Mouse (Mus musculus): Measurements from ENCODE around the gene Hira. TPM values are rescaled to one million over a fixed set of nuclear protein-coding genes. Genes with fewer than 3 reads are reported as not detected.
"Not testable (repeated sequence)": the region's sequence is repeated elsewhere in the genome, so short reads cannot be mapped to it uniquely, and the experiment has no call there.

The Hira gene
- polyA plus RNA-seq, 1 experiment = 46.6 TPM

DNA sequence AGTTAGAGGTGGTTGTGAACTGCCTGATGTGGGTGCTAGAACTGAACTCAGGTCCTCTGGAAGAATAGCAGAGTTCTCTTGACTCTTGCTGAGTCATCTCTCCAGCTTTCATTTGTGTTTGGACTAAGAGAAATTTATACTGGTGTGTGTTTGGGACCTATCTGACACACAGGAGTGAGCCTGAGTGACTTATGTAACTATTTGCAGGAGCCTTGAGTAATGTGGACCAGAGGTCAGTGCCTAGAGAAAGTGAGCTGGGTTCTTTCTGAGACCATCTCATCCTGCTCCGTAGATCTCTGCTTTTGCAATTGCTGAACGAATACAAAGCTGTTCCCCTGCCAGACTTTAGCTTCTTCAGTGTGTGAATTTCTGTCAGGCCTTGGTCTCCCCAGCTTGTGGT lies 44.9 kb downstream of the Hira start:
- no peak for DNase-seq (ENCODE audit: low read depth)

DNA sequence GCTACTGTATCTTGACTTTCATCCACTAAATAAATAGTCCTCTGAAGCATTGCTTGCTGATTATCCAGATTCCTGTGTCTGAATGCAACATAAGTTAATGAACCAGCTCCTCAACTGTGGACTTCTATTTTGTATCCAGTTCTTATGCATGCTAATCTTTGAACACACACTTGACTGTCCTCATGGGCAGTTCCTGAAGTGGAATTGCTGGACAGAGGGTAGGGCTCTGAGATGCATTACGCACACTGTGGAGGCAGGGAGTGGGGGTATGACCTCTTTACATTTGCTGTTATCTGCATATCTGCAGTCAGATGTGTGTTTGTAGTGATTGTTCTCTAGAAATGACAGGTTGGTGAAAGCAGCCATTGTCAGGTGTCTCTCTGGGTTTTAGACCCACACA lies 51.1 kb downstream of the Hira start:
- DNase-seq (ENCODE audit: low read depth) = no peak

DNA sequence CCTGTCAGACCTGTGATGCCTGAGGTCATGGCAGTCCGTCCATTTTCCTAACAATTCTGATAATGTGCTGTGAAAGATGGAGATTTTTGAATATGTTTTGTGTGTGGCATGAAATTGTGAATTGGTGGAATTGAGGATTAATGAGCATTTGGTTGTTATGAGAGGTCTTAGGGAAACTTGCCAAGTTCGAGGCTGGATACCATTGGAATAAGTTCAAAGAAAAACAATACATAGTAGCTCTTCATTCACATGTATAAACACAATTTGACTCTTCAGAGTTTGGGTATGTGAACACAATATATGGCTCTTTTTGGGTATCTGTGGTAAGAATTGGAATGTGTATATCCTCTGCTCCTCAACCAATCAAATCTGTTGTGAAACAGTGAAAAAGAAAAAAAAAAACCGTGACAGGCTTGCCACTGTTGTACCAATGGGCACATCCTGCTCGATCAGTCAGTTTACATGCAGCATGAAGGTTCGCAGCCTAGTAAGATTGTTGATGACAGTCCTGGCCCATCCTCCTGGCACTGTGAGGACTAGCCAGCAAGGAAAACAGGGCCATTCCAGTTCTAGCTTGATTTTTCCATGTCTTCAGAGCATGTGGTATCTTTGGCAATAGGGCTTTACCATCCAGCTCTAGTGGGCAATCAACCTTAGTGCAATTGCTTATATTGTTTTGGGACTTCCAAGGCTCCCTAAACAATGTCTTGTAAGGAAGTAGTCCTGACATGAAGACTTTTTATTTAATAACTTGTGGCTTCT lies 61.7 kb downstream of the Hira start:
- DNase-seq (ENCODE audit: low read depth) = no peak

DNA sequence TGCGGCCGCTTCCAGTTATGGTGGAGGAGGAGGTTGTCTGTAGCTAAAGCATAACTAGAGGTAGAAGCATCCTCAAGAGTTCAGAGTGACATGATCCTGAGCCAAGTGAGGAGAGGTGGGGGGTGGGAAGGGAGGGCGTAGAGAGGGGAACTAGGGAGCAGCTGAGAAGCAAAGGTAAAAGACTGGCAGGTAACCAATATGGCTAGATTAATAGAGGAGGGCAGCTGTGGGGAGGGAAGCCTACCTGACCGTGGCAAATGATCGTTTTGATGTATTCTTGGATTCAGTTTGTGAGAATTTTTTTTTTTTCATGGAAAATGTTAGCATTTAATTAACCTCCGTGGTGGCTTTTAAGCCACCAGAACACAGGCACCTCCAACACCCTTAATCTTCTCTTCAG lies 67.1 kb downstream of the Hira start:
- DNase-seq (ENCODE audit: low read depth) = no peak

DNA sequence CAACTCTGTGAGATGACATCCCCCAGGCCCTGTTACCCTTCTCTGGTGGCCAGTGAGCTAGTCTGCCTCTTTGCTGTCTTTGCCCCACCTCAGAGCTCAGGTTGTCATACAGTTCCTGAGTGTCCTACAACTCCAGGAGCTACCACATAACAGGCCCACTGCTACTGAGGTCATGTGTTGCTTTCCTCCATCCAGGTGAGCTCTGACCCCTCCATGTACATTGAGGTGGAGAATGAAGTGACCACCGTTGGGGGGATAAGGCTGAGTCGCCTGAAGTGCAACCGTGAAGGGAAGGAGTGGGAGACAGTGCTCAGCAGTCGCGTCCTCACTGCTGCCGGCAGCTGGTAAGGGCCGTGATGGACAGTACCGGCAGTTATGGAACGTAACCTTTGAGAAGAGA lies 72.1 kb downstream of the Hira start:
- no peak for DNase-seq (ENCODE audit: low read depth)

DNA sequence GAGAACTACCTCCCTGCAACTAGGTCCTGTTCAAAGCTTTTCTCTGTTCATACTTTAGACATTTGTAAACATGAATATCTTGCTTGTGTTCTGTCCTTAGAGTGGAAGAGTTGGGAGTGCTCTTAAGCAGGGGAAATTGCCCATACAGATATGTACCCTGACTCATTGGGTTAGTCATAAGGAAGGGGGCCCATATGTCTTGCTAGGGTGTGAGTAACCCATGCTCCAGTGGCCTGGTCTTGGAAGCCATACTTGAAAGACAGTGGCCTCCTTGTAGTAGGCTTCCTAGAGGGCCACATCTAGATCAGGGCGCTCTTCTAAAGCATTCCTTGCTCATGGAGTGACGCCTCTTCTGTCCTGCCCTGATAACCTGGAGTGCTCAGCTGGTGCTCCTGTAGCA lies 73.5 kb downstream of the Hira start:
- DNase-seq (ENCODE audit: low read depth) = no peak

DNA sequence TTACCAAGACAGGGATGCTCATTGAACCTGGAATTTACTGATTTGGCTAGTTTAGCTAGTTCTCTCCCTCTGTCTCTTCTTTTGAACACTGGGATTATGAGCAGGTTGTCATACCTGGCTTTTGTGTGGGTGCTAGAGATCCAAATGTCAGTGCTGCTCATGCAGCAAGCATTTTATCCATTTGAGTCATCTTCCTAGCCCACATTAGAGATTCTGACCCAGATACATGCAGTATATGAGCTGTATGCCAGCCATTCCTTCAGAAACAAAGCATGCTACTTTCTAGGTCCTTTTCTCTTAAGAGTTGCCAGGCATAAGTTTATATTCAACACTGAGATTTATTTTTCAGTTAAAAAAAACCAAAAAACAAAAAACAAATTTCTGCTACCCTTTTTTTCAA lies 76.0 kb downstream of the Hira start:
- DNase-seq (ENCODE audit: low read depth) = no peak

DNA sequence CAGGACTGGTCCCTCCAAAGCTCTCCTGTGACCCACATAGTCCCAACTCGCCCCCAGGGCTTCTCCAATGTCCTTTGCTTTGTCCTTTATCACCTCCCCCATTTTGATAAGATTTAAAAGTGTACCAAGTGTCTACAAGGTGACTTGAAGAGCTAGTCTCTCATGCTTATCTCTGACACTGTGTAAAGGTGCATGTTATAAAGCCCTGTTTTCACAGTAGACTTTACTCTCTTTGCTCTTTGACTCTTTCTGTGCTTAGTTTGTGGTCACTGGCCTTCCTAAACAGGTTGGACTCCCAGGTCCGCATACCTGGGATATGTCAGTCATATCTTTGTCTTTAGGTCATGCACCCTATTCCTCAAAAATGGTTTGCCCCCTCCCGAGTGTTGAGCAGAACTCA lies 78.2 kb downstream of the Hira start:
- no peak for DNase-seq (ENCODE audit: low read depth)

DNA sequence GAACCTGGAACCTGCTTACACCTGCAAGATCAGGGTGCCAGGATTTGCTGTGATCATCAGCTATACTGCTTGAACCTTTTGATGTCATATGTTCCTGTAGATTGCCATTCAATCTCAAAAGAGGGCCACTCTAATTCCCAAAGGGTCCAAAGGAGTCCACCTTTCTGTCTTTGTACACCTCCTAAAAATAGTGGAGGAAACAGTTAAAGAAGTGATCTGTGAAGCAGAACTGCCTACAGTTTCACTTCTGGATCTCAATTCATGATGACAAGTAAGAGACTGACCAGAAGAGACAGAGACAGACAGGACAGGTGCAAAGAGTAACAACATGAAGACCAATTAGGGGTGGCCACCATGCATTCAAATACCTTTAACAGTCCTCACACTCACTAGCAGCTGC lies 86.6 kb downstream of the Hira start:
- DNase-seq (ENCODE audit: low read depth) = no peak

DNA sequence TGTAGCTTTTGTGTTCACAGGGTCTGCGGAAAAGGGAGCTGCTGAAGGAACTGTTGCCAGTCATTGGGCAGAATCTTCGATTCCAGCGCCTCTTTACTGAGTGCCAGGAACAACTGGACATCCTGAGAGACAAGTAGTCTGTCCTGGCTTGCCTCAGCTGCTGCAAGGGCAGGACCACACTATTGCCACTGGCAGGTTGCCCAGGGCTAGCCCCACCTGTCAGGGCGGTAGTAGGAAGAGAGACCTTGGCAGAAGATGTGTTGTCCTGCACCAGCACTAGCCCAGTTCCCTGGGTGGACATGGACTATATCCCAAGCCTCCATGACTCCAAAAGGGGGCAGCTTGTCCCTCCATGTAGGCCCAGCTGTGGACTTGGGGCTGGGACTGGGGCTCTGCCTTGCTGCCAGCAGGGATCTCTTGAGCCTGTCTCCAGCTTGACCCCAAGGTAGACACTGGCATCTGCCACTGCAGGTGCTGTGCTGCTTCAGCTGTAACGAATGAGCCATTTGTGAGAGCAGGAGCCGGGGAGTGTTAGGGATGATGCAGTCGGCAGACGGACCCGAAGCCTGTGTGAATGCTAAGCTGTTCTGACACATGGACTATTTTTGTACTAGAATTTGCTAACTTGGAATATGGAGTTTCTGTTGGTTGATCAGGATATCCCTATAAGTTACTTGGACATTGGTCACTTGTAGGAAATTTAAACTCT lies 92.7 kb downstream of the Hira start:
- no peak for DNase-seq (ENCODE audit: low read depth)

DNA sequence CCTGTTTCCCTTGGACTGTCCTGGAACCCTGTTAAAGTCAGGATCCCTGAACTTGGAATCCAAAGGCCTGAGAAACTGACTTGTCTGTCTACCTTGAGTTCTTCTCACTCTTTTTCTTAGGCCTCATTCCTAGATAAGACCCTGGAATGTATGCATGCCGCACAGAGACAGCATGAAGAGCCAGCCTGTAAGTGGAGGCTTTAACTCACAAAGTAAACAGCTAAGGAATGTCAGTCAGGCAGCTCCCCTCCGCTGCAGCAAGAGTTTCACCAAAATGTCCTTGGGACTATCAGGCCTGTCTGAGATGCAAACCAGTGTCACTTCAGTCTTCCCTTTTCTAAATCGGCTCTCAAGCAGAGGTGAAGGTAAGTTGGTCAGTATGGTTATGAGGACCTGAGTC lies 94.0 kb downstream of the Hira start:
- no peak for DNase-seq (ENCODE audit: low read depth)

DNA sequence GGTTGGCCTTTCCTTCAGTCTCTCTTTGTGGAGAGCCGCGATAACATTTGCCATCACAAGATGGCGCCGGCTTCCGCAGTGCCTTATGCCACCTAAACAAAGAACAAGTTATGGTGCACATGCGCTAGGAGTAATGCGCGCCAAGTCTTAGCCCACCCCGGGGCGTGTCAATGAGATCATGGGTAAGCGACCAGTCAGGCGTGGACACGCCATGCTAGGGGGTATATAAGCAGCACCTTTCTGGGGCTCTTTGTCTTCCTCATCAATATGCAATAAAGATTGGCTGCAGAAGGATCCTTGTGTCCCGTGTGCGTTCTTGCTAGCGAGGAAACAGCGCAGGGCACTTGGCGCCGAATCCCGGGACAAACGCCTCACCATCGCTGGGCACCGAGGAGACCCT lies 98.8 kb downstream of the Hira start:
- not testable (repeated sequence) for DNase-seq (ENCODE audit: low read depth)

DNA sequence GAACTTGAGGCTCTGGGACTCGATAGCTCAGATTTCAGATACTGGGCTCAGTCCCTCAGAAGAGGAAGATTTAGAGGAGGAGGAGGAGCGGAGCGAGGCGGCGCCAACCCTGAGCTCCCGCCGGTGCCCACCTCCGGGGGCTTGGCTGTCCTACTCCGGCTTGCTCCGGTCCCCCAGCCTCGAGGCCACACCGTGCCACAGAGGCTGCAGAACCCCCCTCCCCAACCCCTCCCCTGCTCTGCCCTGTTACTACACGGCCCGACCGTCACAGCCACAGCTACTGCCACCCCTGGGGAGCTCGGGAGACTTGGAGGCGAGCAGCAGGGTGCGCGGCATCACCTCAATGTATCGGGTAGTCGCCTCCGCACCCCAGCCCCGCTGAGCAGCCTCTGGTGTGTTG lies 99.5 kb downstream of the Hira start:
- DNase-seq (ENCODE audit: low read depth) = no peak

DNA sequence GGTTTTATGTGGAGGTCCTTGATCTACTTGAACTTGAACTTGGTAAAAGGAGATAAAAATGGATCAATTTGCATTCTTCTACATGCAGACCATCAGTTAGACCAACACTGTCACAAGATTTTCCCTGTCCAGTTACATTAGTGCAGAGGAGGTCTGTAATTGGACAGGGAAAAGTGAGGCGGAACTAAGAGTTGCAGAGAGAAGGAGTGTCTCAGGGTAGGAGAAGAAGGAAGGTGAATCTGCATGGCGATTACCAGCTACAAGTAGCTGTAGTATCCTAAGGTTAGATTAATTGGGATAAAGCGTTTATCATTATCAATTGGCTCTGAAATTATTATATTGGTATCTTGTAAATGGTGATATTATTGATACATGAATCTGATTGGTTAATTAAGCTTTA lies 109.5 kb downstream of the Hira start:
- no peak for DNase-seq (ENCODE audit: low read depth)

DNA sequence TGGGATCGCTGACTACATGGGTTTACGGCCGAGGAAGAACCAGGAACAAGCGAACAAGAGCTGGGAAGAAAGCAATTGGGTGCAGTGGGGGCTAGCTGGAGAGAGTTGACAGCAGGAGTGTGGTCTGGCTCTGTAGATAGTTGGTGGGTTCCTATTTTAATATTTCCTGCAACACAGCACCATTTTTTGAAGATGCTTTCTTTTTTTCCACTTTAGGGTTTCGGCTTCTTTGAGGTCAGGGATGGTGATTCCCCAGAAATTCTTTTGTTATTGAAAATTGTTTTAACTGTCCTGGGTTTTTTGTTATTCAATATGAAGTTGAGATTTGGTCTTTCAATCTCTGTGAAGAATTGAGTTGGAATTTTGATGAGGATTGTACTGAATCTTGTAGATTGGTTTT lies 110.0 kb downstream of the Hira start:
- DNase-seq (ENCODE audit: low read depth) = no peak

DNA sequence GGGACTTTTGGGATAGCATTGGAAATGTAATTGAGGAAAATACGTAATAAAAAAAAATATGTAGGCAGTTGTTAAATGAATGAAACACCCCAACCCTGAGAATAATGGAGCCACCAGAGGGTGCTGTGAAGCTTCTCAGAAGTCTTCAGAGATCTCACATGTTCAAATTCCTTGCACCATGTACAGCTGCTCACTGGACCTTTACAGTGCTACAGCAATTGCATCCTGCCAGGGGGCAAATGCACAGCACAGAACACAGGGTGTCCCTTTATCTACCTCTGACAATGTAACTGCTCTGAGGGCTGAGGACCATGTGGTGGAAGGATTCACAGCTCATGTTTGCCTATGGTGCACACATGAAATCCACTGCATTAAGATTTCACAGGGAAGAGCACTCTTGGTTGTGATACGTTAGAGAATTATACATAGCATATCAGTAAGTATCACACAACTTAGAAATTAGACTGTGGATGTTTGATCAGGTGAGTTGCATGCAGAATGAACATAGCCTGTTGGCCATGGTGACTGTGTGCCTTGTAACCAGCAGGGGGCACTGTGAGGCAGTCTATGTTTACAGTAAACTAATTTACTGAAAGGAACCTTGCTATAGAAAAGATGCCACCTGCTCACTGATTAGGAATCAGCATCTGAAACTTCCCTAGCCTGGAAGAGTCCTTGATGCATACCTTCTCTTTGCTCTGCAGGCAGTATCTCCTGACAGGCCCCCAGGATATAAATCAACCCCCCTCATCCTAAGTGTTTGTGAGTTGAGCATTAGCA lies 126.0 kb downstream of the Hira start:
- DNase-seq (ENCODE audit: low read depth) = not testable (repeated sequence)

DNA sequence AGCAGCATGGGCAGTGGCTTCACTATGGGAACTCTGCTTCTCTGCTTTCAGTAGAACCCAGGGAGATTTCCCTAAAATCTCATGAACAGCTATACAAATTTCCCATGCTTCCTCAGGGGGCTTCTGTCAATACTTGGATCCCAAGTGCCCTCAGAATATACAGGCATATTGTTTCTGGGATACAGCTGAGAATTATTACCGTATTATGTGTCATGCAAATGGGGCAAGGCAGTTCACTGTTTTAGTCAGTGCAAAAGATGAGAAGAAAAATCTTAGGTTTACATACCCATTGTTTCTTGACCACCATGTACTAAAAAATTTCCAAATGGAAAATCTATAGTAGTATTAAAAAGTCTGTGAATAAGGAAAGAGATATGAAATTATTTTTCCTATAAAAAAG lies 126.9 kb downstream of the Hira start:
- DNase-seq (ENCODE audit: low read depth) = no peak

DNA sequence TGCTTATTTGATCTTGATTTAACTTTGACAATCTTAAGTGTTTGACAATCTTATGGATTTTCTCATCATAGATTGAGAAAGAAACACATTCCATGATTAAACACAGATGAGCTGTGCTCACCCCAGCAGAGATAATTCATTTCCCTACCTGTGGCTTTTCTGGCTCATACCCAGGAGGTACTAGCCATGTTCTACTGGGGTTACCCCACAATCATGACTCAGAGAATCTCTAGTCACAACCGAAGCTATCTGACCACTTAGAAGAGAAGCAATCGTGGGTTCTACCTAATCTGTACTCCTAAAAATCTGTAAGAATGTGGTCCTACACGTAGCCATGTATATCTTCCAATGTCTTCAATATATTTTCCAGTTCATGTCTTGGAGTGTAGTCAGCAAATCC lies 128.5 kb downstream of the Hira start:
- DNase-seq (ENCODE audit: low read depth) = no peak

DNA sequence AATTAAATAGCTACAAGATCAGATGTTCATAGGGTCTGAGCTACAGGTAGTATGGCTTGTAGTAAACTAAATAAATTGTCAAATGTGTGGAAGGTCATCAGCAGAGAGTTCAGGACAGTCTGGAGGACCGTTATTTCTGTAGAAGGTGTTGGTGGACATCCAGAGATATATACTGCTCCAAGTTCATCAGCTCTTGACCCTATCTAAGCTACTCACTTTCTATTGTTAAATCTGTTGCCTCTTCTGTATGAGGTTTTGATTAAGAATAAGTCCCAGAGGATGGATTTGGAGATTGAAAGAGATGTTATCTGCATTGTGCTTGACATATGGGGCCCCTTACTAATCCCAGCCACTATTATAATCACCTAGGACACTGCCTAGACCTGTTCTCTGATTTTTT lies 129.9 kb downstream of the Hira start:
- DNase-seq (ENCODE audit: low read depth) = no peak

DNA sequence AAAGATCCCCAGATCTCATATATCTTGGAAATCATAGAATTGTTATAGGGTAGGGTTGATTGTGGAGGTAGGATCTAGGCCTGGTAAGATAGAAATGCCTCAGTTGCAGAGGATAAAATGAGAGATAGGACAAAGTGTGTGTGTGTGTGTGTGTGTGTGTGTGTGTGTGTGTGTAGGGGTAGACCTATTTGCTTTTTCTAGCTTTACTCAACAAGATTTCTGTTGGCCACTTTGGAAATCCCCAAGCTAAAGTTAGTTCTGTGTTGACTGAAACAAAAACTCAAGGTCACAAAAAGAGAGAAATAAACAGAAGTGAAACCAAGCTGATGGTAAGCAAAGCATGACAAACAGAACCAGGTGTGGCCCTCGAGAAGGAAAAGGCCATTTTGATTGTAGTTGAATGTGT lies 130.4 kb downstream of the Hira start:
- not testable (repeated sequence) for DNase-seq (ENCODE audit: low read depth)

DNA sequence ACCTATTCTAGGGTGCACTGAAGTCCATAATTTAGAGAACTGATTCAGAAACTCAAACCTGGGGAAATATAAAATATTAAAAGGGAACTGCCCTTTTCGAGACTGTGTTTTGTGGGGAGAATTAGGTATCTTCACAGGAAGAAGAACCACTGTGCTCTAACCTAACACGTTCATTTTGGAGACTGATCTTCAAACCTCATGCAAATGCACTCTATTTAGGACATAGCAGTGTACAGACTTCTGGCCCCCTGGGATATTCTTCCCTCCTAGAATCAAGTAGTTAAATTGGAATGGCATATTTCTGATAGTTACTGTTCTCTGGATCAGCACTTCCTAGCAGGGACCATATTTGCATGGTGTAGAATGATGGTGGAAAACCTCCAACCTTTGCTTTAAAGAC lies 133.9 kb downstream of the Hira start:
- no peak for DNase-seq (ENCODE audit: low read depth)

DNA sequence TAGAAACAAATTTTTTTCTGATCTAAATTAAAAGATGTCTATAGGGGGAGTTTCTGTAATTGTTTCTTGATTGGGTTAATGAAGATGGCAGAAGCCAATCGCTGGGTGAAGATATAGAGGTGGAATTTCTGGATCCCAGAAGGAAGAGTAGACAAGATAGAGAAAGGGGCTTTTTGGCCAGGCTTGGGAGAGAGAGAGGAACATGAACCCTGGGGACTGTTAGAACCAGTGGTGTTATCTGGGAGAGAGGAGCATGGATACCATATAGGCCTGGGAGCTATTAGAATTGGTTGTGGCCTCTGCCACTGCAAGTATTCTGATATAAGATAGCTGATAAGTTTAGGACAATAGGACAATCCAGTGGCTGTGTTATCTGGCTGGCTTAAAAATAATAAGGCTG lies 136.7 kb downstream of the Hira start:
- no peak for DNase-seq (ENCODE audit: low read depth)

DNA sequence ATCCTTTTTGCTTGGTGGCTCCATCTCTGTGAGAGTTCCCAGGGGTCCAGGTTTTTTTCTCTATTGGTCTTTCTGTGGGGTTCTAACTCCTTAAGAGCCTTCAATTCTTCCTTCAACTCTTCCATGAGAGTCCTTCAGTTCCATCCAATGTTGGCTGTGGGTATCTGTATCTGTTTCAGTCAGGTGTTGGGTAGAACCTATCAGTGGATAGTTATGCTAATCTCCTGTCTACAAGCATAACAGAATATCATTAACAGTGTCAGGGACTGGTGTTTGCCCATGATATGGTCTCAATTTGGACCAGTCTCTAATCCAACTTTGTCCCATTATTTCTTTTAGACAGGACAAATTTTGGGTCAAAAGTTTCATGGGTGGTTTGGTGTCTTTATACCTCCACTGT lies 137.8 kb downstream of the Hira start:
- no peak for DNase-seq (ENCODE audit: low read depth)
